Mouse (Mus musculus) embryonic facial prominence, embryonic 10.5 days (tissue): ENCODE results near the gene Babam2. TPM values are rescaled to one million over a fixed set of nuclear protein-coding genes. Genes with fewer than 3 reads are reported as not detected.

Experiments used
- DNase-seq: peaks from one replicate; pipeline ENCODE4 v3.0.0-alpha.2; 2017; ENCODE audit warnings: low spot score
- H3K27ac ChIP-seq: fragments of 300-500 bp; sonication (generic); replicated peaks from 2 replicates; pipeline ENCODE4 v1.5.1; 2016; ENCODE audit warnings: mild to moderate bottlenecking
- H3K27me3 ChIP-seq: fragments of 300-500 bp; sonication (generic); replicated peaks from 2 replicates; pipeline ENCODE4 v1.6.1; 2016; ENCODE audit warnings: low read depth, mild to moderate bottlenecking; ENCODE audit not compliant: poor library complexity, severe bottlenecking
- H3K36me3 ChIP-seq: fragments of 300-500 bp; sonication (generic); replicated peaks from 2 replicates; pipeline ENCODE4 v1.6.1; 2016; ENCODE audit warnings: mild to moderate bottlenecking, moderate library complexity
- H3K4me1 ChIP-seq: fragments of 300-500 bp; sonication (generic); 2 replicates; pipeline ENCODE4 v1.6.1; 2016
- H3K4me3 ChIP-seq: fragments of 300-500 bp; sonication (generic); 2 replicates; pipeline ENCODE4 v1.5.1; 2016; ENCODE audit warnings: mild to moderate bottlenecking, moderate library complexity
- H3K9me3 ChIP-seq: fragments of 300-500 bp; sonication (generic); 2 replicates; pipeline ENCODE4 v1.6.1; 2016; ENCODE audit warnings: mild to moderate bottlenecking
- WGBS: fragments of 180-500 bp; shearing (Covaris S2); methylation state at CpG from one replicate; pipeline ENCODE4 v1.1.7; 2016; 5-methylcytosine and 5-hydroxymethylcytosine counted together
- microRNA-seq: library from miRNA; unstranded; fragments of <30 nt; microRNA quantifications from one replicate; pipeline ENCODE4, GENCODE M21; 2017
- polyA plus RNA-seq: library from polyadenylated mRNA; unstranded; fragments of >200 nt; fragmentation: Nextera tagmentation; extraction: Ambion mirVana; gene quantifications from 2 replicates; pipeline ENCODE4 v1.2.1, GENCODE M21; 2016

Gene Babam2
- polyA plus RNA-seq, 1 experiment from 2014 or later: 47.0 TPM

DNA sequence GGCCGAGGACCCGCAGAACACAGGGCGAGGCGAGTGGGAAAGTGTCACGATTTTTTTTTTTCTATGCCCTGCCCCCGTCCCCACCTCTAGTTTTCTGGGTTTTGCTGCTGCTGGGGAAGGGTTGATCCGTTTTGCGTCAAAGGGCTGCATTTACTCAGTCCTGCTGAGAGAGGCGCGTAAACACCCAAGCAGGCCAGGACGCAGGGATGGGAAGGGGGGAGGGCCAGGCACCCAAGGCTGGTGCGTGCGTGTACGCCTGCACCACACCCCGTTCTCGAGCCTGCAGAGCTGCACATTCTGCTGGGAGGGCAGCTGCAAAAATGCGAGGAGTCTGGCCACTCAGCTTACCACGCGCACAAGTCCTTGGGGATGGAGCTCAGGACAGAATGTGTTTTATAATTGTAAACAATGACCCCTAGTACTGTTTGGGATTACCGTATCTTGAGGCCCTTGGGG, 436.1 kb downstream of the Babam2 start:
- H3K4me3 ChIP-seq: peak overlapping the region; percentile 76
- no peaks in the 10 kb centered on the region for H3K9me3 ChIP-seq
- peaks cover 80% of the 10 kb centered on the region for H3K27me3 ChIP-seq
- WGBS: under 1% methylated on average over 20 of the region's 20 CpGs
- H3K27ac ChIP-seq: peak overlapping the region; percentile 83
- peak; percentile 64 for DNase-seq
- no peaks in the 10 kb centered on the region for H3K36me3 ChIP-seq
- peaks cover 65% of the 10 kb centered on the region for H3K4me1 ChIP-seq

DNA sequence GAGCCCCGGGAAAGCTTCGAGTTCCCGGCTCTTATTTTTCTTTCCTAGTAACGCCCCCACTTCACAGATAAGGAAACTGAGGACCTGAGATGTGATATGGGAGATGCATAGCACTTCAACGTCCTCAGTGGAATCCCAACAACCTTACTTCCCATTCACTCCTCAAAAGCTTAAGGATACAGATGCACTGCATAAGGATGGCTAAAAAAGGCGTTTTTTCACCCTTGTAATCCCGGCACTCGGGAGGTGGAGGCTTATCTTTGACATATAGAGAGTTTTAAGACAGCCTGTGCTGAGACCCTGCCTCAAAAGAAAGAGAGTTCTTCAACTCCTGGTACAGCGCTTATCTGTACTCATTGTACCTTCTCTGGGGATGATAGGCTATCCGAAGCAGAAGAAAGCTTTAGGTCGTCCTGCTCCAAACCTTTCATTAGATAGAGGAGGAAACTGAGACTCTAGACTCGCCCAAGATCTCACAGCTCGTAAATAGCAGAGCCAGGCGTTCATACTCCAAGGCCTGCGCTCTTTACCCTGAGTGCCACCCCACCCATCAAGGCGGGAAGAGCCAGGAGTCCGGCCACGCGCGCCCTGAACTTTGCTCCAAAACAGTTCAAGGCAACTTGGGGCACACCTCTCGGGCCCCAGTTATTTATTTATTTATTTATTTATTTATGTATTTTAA, 436.7 kb downstream of the Babam2 start:
- Histone ChIP-seq H3K27ac (peak overlapping the region; percentile 83; the same call in 1 of the 2 replicates), H3K4me1 (peaks cover 66% of the 10 kb centered on the region), H3K27me3 (peaks cover 85% of the 10 kb centered on the region), H3K9me3 (no peaks in the 10 kb centered on the region), H3K36me3 (no peaks in the 10 kb centered on the region), H3K4me3 (peak overlapping the region; percentile 76)
- no peak for DNase-seq
- 1% methylated on average over 21 of the region's 21 CpGs for WGBS

Small RNA genes lying within 50 kb of the gene (microRNA-seq; reads per million reads assigned to microRNA genes)
- not detected for gene Mir3473e

Other genes with a start within 250 kb of the Babam2 start
- gene Zfp512, start 245.3 kb upstream of the Babam2 start, polyA plus RNA-seq: 76.5 and 77.9 TPM in 2 replicates
- gene 4930548H24Rik, start 211.9 kb upstream of the Babam2 start, polyA plus RNA-seq: 0.11 and 0.16 TPM in 2 replicates
- gene Gpn1, start 202.9 kb upstream of the Babam2 start, polyA plus RNA-seq: 110 and 113 TPM in 2 replicates
- 32.2 and 33.1 TPM in 2 replicates for gene Slc4a1ap, start 170.7 kb upstream of the Babam2 start, polyA plus RNA-seq
- gene Supt7l, start 169.9 kb upstream of the Babam2 start, polyA plus RNA-seq: 29.3 and 29.6 TPM in 2 replicates
- 237 and 243 TPM in 2 replicates for gene Mrpl33, start 100.7 kb upstream of the Babam2 start, polyA plus RNA-seq
- gene Rbks, start 57 bp upstream of the Babam2 start, polyA plus RNA-seq: 4.1 and 4.9 TPM in 2 replicates